Mouse (Mus musculus) lung, adult 2 months (tissue): ENCODE data around the gene Tgfa. TPM values are rescaled to one million over a fixed set of nuclear protein-coding genes. Genes with fewer than 3 reads are reported as not detected.

Experiments used
- DNase-seq: peaks from one replicate; pipeline ENCODE4 v3.0.0; 2022
- H3K4me1 ChIP-seq: fragments of 200-500 bp; 2 replicates; pipeline ENCODE4 v1.6.1; 2011; ENCODE audit warnings: low read length; ENCODE audit not compliant: control insufficient read depth, insufficient read depth
- H3K4me3 ChIP-seq: fragments of 200-500 bp; replicated peaks from 2 replicates; pipeline ENCODE3; 2011; ENCODE audit warnings: low read depth, mild to moderate bottlenecking, control low read depth, low read length; ENCODE audit errors: extremely low read depth
- CTCF ChIP-seq: fragments of 200-500 bp; IDR thresholded peaks from 2 replicates; pipeline ENCODE4 v1.5.1; 2011; ENCODE audit warnings: mild to moderate bottlenecking, low read length, control low read depth; ENCODE audit not compliant: insufficient read depth
- POLR2A ChIP-seq: fragments of 200-500 bp; IDR thresholded peaks from 2 replicates; pipeline ENCODE4 v1.6.1; 2011; ENCODE audit warnings: low read depth, mild to moderate bottlenecking, control low read depth, low read length, borderline replicate concordance; ENCODE audit errors: extremely low read depth
- WGBS: fragments of 180-500 bp; shearing (Covaris S2); methylation state at CpG from one replicate; pipeline ENCODE4 v1.1.7; 2018; 5-methylcytosine and 5-hydroxymethylcytosine counted together
- polyA plus RNA-seq: library from polyadenylated mRNA; depleted of rRNA; stranded (reverse); fragments of >200 nt; gene quantifications from 2 replicates; pipeline ENCODE4 v1.2.3, GENCODE M21; 2012

Gene Tgfa
- polyA plus RNA-seq, 1 experiment, result 8.2 TPM

GRCm38 (mm10) chr6:86186106-86186955 lies 8.7 kb upstream of the Tgfa start:
- 49% methylated on average over 14 of the region's 14 CpGs for WGBS
- H3K4me3 ChIP-seq, result no peak overlapping the region
- no peak for TF ChIP-seq POLR2A
- no peak for TF ChIP-seq CTCF
- no peaks in the 10 kb centered on the region for H3K4me1 ChIP-seq
- DNase-seq, result no peak

- TF ChIP-seq POLR2A (no peak), CTCF (no peak)
- WGBS, result 52% methylated on average over 11 of the region's 11 CpGs
- no peak overlapping the region for H3K4me3 ChIP-seq
- no peaks in the 10 kb centered on the region for H3K4me1 ChIP-seq
- DNase-seq, result no peak
Observed at GRCm38 (mm10) chr6:86188741-86189480, 6.1 kb upstream of the Tgfa start.

GRCm38 (mm10) chr6:86190622-86191021 lies 4.4 kb upstream of the Tgfa start:
- no peak for TF ChIP-seq CTCF
- Histone ChIP-seq H3K4me3 (no peak overlapping the region), H3K4me1 (no peaks in the 10 kb centered on the region)
- DNase-seq, result no peak
- WGBS, result 84% methylated on average over 3 of the region's 3 CpGs

- Histone ChIP-seq H3K4me1 (no peaks in the 10 kb centered on the region), H3K4me3 (no peak overlapping the region)
- TF ChIP-seq POLR2A (no peak), CTCF (no peak)
- WGBS, result 68% methylated on average over 3 of the region's 3 CpGs
- DNase-seq, result no peak
Observed at GRCm38 (mm10) chr6:86192978-86193377, 2.0 kb upstream of the Tgfa start.

- TF ChIP-seq CTCF, result peak; percentile 31; the same call in 1 of the 2 replicates
- TF ChIP-seq POLR2A, result no peak
- Histone ChIP-seq H3K4me3 (no peak overlapping the region), H3K4me1 (no peaks in the 10 kb centered on the region)
- DNase-seq, result peak; percentile 52
- 48% methylated on average over 5 of the region's 5 CpGs for WGBS
Observed at GRCm38 (mm10) chr6:86193879-86194278, 1.1 kb upstream of the Tgfa start.

GRCm38 (mm10) chr6:86196034-86196433 lies 1.0 kb downstream of the Tgfa start:
- no peak for TF ChIP-seq POLR2A
- peak; percentile 34 for DNase-seq
- 7% methylated on average over 14 of the region's 14 CpGs for WGBS
- Histone ChIP-seq H3K4me3 (peak overlapping the region; percentile 44), H3K4me1 (no peaks in the 10 kb centered on the region)

GRCm38 (mm10) chr6:86197150-86197862 lies 2.3 kb downstream of the Tgfa start:
- 29% methylated on average over 11 of the region's 11 CpGs for WGBS
- TF ChIP-seq CTCF (no peak), POLR2A (no peak)
- Histone ChIP-seq H3K4me3 (no peak overlapping the region), H3K4me1 (no peaks in the 10 kb centered on the region)
- DNase-seq, result no peak

- Histone ChIP-seq H3K4me3 (no peak overlapping the region), H3K4me1 (no peaks in the 10 kb centered on the region)
- 67% methylated on average over 5 of the region's 5 CpGs for WGBS
- TF ChIP-seq CTCF (no peak), POLR2A (no peak)
- DNase-seq, result no peak
Observed at GRCm38 (mm10) chr6:86200934-86201333, 5.9 kb downstream of the Tgfa start.

- H3K4me1 ChIP-seq, result no peaks in the 10 kb centered on the region
- no peak for DNase-seq
- TF ChIP-seq CTCF, result no peak
- TF ChIP-seq POLR2A, result no peak
- H3K4me3 ChIP-seq, result no peak overlapping the region
- WGBS, result 72% methylated on average over 7 of the region's 7 CpGs
Observed at GRCm38 (mm10) chr6:86203101-86203500, 8.1 kb downstream of the Tgfa start.
